26 mouse cellular contexts compared by ENCODE assay signal in the genomic region with DNA sequence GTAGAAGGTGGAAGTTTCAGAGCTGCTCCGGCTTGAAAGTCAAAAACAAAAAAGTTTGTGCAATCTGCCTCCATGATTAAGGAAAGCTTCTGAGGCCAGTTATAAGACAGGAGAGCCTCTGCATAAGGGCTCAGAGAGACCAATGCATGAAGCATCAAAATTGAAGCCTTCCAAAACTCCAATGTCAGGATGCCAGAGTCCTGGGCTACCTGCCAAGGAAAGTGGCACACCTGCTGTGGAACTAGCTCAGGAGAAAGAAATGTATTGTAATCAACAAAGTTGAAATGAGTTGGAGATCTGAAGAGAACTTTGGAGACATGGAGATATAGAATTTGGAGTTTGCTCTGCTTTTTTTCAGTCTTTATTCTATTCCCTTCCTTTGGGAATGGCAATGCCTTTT. TPM values are rescaled to one million over a fixed set of nuclear protein-coding genes. Genes with fewer than 3 reads are reported as not detected.
"Had no signal": no experiment of that assay in that cellular context is flagged by ENCODE, and none has a peak within 500 bp of the region (broad histone marks: within the 10 kb centered on the region; RNA-seq: fewer than 3 reads in every experiment).

No protein-coding gene starts in this region.

- H3K4me1 ChIP-seq: midbrain, embryonic 10.5 days; midbrain, embryonic 12.5 days; neural tube, embryonic 13.5 days; neural tube, embryonic 15.5 days had no signal

- H3K4me2 ChIP-seq: lung, embryonic 14.5 days; midbrain, embryonic 12.5 days; neural tube, embryonic 13.5 days; neural tube, embryonic 15.5 days had no signal

- H3K27me3 ChIP-seq: neural tube, embryonic 13.5 days; neural tube, embryonic 15.5 days had no signal

- H3K36me3 ChIP-seq: midbrain, embryonic 10.5 days; midbrain, embryonic 12.5 days; neural tube, embryonic 13.5 days; neural tube, embryonic 15.5 days had no signal

- H3K27ac ChIP-seq: midbrain, embryonic 10.5 days; midbrain, embryonic 12.5 days; neural tube, embryonic 13.5 days; neural tube, embryonic 15.5 days had no signal

- H3K9me3 ChIP-seq: midbrain, embryonic 10.5 days; midbrain, embryonic 12.5 days; neural tube, embryonic 13.5 days; neural tube, embryonic 15.5 days had no signal

- DNase-seq: lung, adult 18-20 months; lung, embryonic 14.5 days; lung, postnatal 10 days; lung, postnatal 4 days; midbrain, embryonic 14.5 days; retina, postnatal 1 day; right cerebral cortex, adult 18-20 months; right cerebral cortex, postnatal 25 days; right cerebral cortex, postnatal 4 days; spleen, adult 18-20 months; thymus, adult 18-20 months; thymus, postnatal 14 days; thymus, postnatal 4 days had no signal

- H3K4me3 ChIP-seq: midbrain, embryonic 10.5 days; midbrain, embryonic 12.5 days; myocyte; neural tube, embryonic 13.5 days; neural tube, embryonic 15.5 days had no signal

- H3K9ac ChIP-seq: lung, embryonic 14.5 days; midbrain, embryonic 12.5 days; neural tube, embryonic 13.5 days; neural tube, embryonic 15.5 days had no signal

RNA-seq across cellular contexts. Expression of a gene that starts 47.4 kb away (rescaled TPM):
- total RNA-seq: megakaryocyte, adult 5-6 weeks; megakaryocyte-erythroid progenitor cell, adult 5-6 weeks had no signal
- polyA plus RNA-seq: midbrain, embryonic 10.5 days; midbrain, embryonic 12.5 days; midbrain, embryonic 14.5 days; myocyte; neural tube, embryonic 13.5 days; neural tube, embryonic 15.5 days; small intestine, adult 2 months; stomach, embryonic 14.5 days had no signal

RNA-seq across cellular contexts. Expression of a gene that starts 48.4 kb away (rescaled TPM):
- total RNA-seq: megakaryocyte, adult 5-6 weeks; megakaryocyte-erythroid progenitor cell, adult 5-6 weeks had no signal
- polyA plus RNA-seq: lung, embryonic 14.5 days; lung, embryonic 16.5 days; midbrain, embryonic 10.5 days; midbrain, embryonic 12.5 days; midbrain, embryonic 14.5 days; myocyte; neural tube, embryonic 11.5 days; neural tube, embryonic 13.5 days; neural tube, embryonic 15.5 days; small intestine, adult 2 months; stomach, embryonic 14.5 days; thymus, postnatal 0 days; urinary bladder, adult 2 months had no signal
